Mouse (Mus musculus): Measurements from ENCODE around the gene Traf1. TPM values are rescaled to one million over a fixed set of nuclear protein-coding genes. Genes with fewer than 3 reads are reported as not detected.

Gene Traf1
- polyA plus RNA-seq, 1 experiment from 2014 or later: 0.87 TPM

DNA sequence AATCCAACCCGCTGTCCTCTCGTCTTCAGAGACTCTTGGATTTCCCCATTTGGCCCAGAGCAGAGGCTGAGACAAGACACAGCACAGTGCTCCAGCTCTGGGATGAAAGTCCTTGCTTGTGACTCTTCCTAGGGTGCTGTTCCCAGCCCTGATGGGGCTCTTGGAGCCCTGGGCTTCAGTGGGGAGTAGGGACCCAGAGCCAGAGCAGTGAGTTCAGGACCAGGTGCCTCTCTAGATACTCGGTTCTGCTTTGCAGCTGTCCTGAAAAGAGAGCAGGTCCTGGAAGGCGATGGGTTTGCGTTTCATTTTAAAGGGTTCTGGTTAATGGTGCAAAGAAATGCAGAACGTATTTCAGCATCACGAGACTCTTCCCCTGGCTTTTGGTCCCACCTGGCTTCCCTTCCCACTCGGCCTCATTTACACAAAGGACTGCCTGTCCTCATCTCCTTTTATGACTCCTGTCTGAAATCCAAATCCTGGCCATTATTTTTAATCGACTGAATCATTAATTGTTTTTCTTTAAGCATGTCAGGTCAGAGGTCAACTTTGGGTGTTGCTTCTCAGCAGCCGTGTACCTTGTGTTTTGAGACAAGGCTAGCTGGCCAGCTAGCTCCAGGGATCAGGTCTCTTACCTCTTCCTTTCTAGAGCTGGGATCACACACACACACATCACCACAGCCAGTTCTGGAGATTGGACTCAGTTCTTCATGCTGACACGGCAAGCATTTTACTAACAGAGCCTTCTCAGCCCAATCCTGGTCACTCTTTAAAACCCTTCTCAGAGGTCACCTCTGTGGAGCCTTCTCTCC is 9.7 kb upstream of the Traf1 start:
- Histone ChIP-seq H3K27me3 (ENCODE audit: control insufficient read depth, insufficient read depth, low read length) (no peaks in the 10 kb centered on the region), H3K4me2 (ENCODE audit: low read length) (no peak overlapping the region), H3K4me1 (ENCODE audit: control insufficient read depth, insufficient read depth, low read length) (no peaks in the 10 kb centered on the region), H3K9ac (replicated peaks; ENCODE audit: low read length) (no peak overlapping the region), H3K9me3 (ENCODE audit: control insufficient read depth, low read length) (no peaks in the 10 kb centered on the region), H3K4me3 (replicated peaks; ENCODE audit: low read depth, low read length) (no peak overlapping the region), H3K27ac (replicated peaks; ENCODE audit: low read depth, low read length) (no peak overlapping the region), H3K36me3 (ENCODE audit: control insufficient read depth, insufficient read depth, low read length) (no peaks in the 10 kb centered on the region)
- DNase-seq: no peak
- ATAC-seq (ENCODE audit: low FRiP score, low TSS enrichment): no peak
- 81% methylated on average over 11 of the region's 11 CpGs for WGBS

DNA sequence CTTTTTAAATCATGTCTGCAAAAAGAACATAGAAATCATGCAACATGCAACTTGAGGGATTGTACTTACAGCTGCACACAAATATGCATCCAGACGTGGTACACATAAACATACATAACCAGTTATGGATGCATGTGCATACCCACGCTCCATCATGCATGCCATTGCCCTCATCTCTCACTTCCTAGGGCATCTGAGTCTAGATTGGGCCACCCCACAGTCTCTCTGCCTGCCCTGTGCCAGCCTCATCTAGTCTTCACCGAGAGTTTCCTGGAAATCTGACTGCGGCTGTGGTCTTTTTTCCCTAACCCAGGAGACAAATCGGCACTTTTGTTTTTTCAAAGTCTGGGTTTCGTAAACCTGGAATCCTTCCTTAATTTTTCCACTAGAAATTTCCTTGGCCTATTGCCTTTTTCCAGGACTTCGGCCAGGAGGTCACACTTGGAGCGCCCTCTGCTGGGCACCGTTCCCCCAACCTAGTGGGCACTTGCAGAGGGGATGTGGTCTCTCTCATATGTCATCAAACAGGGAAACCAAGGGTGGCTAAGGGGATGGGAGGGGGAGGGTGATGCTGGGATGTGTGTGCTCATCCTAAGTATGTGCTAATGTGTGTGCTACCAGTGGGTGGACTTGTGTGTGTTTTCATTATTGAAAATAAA is 8.6 kb upstream of the Traf1 start:
- H3K9ac ChIP-seq (replicated peaks; ENCODE audit: low read length): no peak overlapping the region

DNA sequence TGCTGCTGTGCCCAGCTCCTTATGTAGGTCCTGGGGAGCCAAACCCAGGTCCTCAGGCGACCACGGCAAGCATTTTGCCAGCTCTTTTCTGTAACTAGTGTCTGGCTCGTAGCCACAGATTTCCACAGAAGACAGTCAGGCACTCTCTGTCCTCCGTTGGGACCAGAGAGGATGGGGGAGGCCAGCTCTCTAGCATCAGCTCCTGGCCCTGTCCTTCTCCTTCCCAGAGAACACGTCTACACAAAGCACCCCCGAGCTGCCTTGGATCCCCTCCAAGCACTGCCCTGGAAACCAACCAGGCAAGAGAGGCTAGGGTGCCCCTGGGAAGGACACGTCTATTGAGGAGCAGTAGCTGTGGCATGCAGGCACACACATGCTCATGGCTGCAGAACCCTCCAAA is 7.6 kb upstream of the Traf1 start:
- Histone ChIP-seq H3K9ac (replicated peaks; ENCODE audit: low read length) (no peak overlapping the region), H3K36me3 (ENCODE audit: control insufficient read depth, insufficient read depth, low read length) (no peaks in the 10 kb centered on the region), H3K9me3 (ENCODE audit: control insufficient read depth, low read length) (no peaks in the 10 kb centered on the region), H3K4me1 (ENCODE audit: control insufficient read depth, insufficient read depth, low read length) (no peaks in the 10 kb centered on the region), H3K27me3 (ENCODE audit: control insufficient read depth, insufficient read depth, low read length) (no peaks in the 10 kb centered on the region), H3K27ac (replicated peaks; ENCODE audit: low read depth, low read length) (no peak overlapping the region), H3K4me2 (ENCODE audit: low read length) (no peak overlapping the region), H3K4me3 (replicated peaks; ENCODE audit: low read depth, low read length) (no peak overlapping the region)
- DNase-seq (peak; percentile 56), ATAC-seq (ENCODE audit: low FRiP score, low TSS enrichment) (no peak)
- WGBS: 69% methylated on average over 7 of the region's 7 CpGs

More for the DNA sequence above, 8.6 kb upstream of the Traf1 start:
- no peak overlapping the region for H3K27ac ChIP-seq (replicated peaks; ENCODE audit: low read depth, low read length)
- no peak; the same call in 1 of the 2 replicates for ATAC-seq (ENCODE audit: low FRiP score, low TSS enrichment)
- H3K4me3 ChIP-seq (replicated peaks; ENCODE audit: low read depth, low read length): no peak overlapping the region
- no peaks in the 10 kb centered on the region for H3K4me1 ChIP-seq (ENCODE audit: control insufficient read depth, insufficient read depth, low read length)
- peak; percentile 82 for DNase-seq
- H3K27me3 ChIP-seq (ENCODE audit: control insufficient read depth, insufficient read depth, low read length): no peaks in the 10 kb centered on the region
- no peaks in the 10 kb centered on the region for H3K9me3 ChIP-seq (ENCODE audit: control insufficient read depth, low read length)
- H3K36me3 ChIP-seq (ENCODE audit: control insufficient read depth, insufficient read depth, low read length): no peaks in the 10 kb centered on the region
- 39% methylated on average over 9 of the region's 9 CpGs for WGBS
- no peak overlapping the region for H3K4me2 ChIP-seq (ENCODE audit: low read length)

DNA sequence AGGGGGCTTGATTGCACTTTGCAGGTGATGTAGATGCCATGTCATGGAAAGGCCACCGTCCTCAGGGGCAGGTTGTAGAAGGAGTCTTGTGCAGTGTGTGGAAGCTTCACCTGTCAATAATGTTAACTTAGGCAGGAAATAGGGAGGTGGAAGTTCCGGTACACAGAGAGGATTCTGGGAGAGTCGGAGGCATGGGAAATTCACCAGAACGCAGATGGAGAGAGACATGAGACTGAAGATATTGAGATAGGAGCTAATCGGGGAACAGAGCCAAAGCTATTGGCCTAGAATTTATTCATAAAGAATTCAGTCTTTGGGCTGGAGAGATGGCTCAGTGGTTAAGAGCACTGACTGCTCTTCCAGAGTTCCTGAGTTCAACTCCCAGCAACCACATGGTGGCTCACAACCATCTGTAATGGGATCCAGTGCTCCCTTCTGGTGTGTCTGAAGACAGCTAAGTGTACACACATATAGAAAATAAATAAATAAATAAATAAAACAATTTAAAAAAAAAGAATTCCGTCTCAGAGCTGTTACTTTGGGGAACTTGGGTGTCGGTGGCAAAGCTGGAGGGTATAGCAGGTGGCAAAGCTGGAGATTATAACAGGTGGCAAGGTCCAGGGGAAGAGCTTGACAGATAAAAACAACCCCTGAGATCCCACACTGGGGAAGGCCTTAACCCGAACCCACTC is 4.8 kb upstream of the Traf1 start:
- Histone ChIP-seq H3K4me2 (ENCODE audit: low read length) (no peak overlapping the region), H3K9ac (replicated peaks; ENCODE audit: low read length) (no peak overlapping the region), H3K36me3 (ENCODE audit: control insufficient read depth, insufficient read depth, low read length) (no peaks in the 10 kb centered on the region), H3K4me3 (replicated peaks; ENCODE audit: low read depth, low read length) (no peak overlapping the region), H3K9me3 (ENCODE audit: control insufficient read depth, low read length) (no peaks in the 10 kb centered on the region), H3K27ac (replicated peaks; ENCODE audit: low read depth, low read length) (no peak overlapping the region), H3K4me1 (ENCODE audit: control insufficient read depth, insufficient read depth, low read length) (no peaks in the 10 kb centered on the region), H3K27me3 (ENCODE audit: control insufficient read depth, insufficient read depth, low read length) (no peaks in the 10 kb centered on the region)
- 87% methylated on average over 8 of the region's 8 CpGs for WGBS
- no peak for DNase-seq
- no peak for ATAC-seq (ENCODE audit: low FRiP score, low TSS enrichment)

DNA sequence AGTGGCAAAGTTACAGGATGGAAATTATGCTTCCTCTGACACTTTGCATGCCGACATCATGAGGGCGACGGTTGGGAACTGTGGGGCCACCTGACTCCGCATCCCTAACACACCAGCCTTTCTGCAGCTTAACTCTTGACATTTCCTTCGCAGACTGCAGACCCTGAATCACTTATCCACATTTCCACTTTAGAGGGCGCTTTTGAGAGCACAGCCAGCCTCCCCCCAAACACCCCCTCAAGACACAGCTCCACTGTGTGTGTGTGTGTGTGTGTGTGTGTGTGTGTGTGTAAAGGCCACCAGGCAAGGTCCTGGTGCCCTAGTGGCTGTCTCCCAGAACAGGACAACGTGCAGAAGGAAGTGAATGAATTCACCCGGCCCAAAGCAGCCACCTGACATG is 4.2 kb upstream of the Traf1 start:
- H3K9me3 ChIP-seq (ENCODE audit: control insufficient read depth, low read length): no peaks in the 10 kb centered on the region
- H3K4me2 ChIP-seq (ENCODE audit: low read length): no peak overlapping the region
- H3K27ac ChIP-seq (replicated peaks; ENCODE audit: low read depth, low read length): no peak overlapping the region
- no peak overlapping the region for H3K4me3 ChIP-seq (replicated peaks; ENCODE audit: low read depth, low read length)
- H3K4me1 ChIP-seq (ENCODE audit: control insufficient read depth, insufficient read depth, low read length): no peaks in the 10 kb centered on the region
- ATAC-seq (ENCODE audit: low FRiP score, low TSS enrichment): no peak
- H3K9ac ChIP-seq (replicated peaks; ENCODE audit: low read length): no peak overlapping the region
- no peaks in the 10 kb centered on the region for H3K27me3 ChIP-seq (ENCODE audit: control insufficient read depth, insufficient read depth, low read length)
- no peaks in the 10 kb centered on the region for H3K36me3 ChIP-seq (ENCODE audit: control insufficient read depth, insufficient read depth, low read length)
- WGBS: 73% methylated on average over 8 of the region's 8 CpGs
- no peak for DNase-seq

DNA sequence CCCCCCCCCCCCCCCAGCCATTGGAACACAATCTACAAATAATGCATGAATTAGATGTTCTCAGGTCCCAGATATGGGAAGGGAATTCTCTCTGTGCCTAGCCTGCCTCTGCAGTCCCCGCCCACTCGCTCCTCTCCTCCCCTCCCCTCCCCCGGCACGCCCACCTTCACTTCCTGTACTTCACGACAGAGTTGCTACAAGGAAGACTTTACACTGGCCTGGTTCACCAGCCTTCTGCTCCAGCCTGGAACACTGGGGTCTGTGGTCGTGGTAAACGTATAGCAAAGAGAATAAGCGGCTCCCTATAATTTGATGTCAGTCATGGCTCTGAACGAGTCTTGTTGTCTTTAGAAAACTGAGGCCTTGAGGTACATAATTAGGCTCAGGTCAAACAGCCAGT is 3.7 kb upstream of the Traf1 start:
- Histone ChIP-seq H3K4me2 (ENCODE audit: low read length) (no peak overlapping the region), H3K4me1 (ENCODE audit: control insufficient read depth, insufficient read depth, low read length) (no peaks in the 10 kb centered on the region), H3K27me3 (ENCODE audit: control insufficient read depth, insufficient read depth, low read length) (no peaks in the 10 kb centered on the region), H3K9ac (replicated peaks; ENCODE audit: low read length) (no peak overlapping the region), H3K27ac (replicated peaks; ENCODE audit: low read depth, low read length) (no peak overlapping the region), H3K36me3 (ENCODE audit: control insufficient read depth, insufficient read depth, low read length) (no peaks in the 10 kb centered on the region), H3K4me3 (replicated peaks; ENCODE audit: low read depth, low read length) (no peak overlapping the region), H3K9me3 (ENCODE audit: control insufficient read depth, low read length) (no peaks in the 10 kb centered on the region)
- peak; percentile 14 for DNase-seq
- no peak for ATAC-seq (ENCODE audit: low FRiP score, low TSS enrichment)
- WGBS: 39% methylated on average over 9 of the region's 9 CpGs

DNA sequence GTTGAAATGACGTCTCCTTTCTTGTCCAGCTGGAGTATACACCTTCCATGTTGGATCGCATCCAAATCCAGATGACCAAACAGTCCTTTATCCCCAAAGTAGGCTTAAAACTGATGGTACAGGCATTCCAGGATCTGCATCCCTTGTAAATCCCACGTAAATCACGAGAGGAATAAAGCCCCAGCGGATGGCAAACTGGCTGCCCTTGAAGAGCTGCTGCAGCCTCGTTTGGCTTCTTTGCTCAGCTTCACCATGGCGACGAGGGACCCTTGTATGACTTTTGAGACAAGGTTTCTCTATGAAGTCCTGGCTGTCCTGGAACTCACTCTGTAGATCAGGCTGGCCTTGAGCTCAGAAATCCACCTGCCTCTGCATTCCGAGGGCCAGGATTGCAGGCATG is 3.1 kb upstream of the Traf1 start:
- WGBS: 57% methylated on average over 9 of the region's 9 CpGs
- no peaks in the 10 kb centered on the region for H3K9me3 ChIP-seq (ENCODE audit: control insufficient read depth, low read length)

DNA sequence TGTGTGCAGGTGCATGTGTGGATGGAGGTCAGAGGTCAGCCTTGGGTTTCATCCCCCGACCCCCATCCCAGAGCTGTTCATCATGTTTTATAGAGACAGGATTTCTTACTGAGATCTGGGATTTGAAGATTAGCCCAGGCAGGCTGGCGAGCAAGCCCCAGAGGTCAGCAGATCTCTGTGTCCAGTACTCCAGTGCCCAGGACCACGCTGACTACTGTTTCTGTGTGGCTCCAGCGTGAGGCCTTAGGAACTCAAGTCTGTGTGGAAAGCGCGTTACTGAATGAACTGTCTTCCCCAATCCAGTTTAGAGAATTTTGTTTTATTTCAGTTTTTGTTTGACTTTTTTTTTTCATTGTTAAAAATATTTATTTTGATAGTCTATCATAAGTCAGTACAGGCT is 2.7 kb upstream of the Traf1 start:
- no peak overlapping the region for H3K4me3 ChIP-seq (replicated peaks; ENCODE audit: low read depth, low read length)
- DNase-seq: no peak
- no peak for ATAC-seq (ENCODE audit: low FRiP score, low TSS enrichment)
- 88% methylated on average over 6 of the region's 6 CpGs for WGBS
- no peak overlapping the region for H3K9ac ChIP-seq (replicated peaks; ENCODE audit: low read length)
- no peak overlapping the region for H3K27ac ChIP-seq (replicated peaks; ENCODE audit: low read depth, low read length)
- H3K4me2 ChIP-seq (ENCODE audit: low read length): no peak overlapping the region
- H3K9me3 ChIP-seq (ENCODE audit: control insufficient read depth, low read length): no peaks in the 10 kb centered on the region
- H3K36me3 ChIP-seq (ENCODE audit: control insufficient read depth, insufficient read depth, low read length): no peaks in the 10 kb centered on the region
- no peaks in the 10 kb centered on the region for H3K4me1 ChIP-seq (ENCODE audit: control insufficient read depth, insufficient read depth, low read length)
- no peaks in the 10 kb centered on the region for H3K27me3 ChIP-seq (ENCODE audit: control insufficient read depth, insufficient read depth, low read length)

More for the DNA sequence above, 3.1 kb upstream of the Traf1 start:
- H3K4me2 ChIP-seq (ENCODE audit: low read length): no peak overlapping the region
- no peak overlapping the region for H3K9ac ChIP-seq (replicated peaks; ENCODE audit: low read length)
- H3K36me3 ChIP-seq (ENCODE audit: control insufficient read depth, insufficient read depth, low read length): no peaks in the 10 kb centered on the region
- H3K27me3 ChIP-seq (ENCODE audit: control insufficient read depth, insufficient read depth, low read length): no peaks in the 10 kb centered on the region
- no peaks in the 10 kb centered on the region for H3K4me1 ChIP-seq (ENCODE audit: control insufficient read depth, insufficient read depth, low read length)
- DNase-seq (no peak), ATAC-seq (ENCODE audit: low FRiP score, low TSS enrichment) (no peak)
- no peak overlapping the region for H3K27ac ChIP-seq (replicated peaks; ENCODE audit: low read depth, low read length)
- no peak overlapping the region for H3K4me3 ChIP-seq (replicated peaks; ENCODE audit: low read depth, low read length)

Data from midbrain, embryonic 14.5 days (tissue).